Mouse (Mus musculus): ENCODE results near the gene Snf8.

Gene Snf8

GRCm38 (mm10) chr11:96020622-96021021 lies 14.1 kb upstream of the Snf8 start:
- in situ Hi-C loops (cut with MboI; ENCODE audit: low sequenced_read_pairs) = no loop called here

- in situ Hi-C loops (cut with MboI; ENCODE audit: low sequenced_read_pairs) = no loop called here
These were observed 6.6 kb upstream of the Snf8 start for GRCm38 (mm10) chr11:96028130-96028529.

DNA sequence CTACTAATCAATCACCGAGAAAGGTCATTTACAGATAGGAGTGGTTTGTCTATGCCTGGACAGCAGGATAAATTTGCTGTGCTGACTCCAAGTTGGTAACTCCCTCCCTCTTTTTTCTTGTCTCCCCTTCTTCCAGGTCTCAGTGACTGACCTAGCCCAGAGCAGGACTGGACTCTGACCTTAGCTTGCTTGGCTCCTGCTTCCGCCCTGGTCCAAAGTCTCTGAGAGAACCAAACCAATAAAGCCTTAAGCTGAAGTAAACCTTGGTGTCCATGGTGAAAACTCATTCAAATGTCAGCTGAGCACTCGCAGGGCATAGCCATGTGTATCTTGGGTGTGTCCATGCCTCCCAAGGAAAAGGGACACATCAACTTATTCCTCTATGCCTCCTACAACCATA lies 4.1 kb upstream of the Snf8 start:
- in situ Hi-C loops (cut with MboI; ENCODE audit: low sequenced_read_pairs) = no loop called here

GRCm38 (mm10) chr11:96031701-96032100 lies 3.0 kb upstream of the Snf8 start:
- in situ Hi-C loops (cut with MboI; ENCODE audit: low sequenced_read_pairs) = no loop called here

GRCm38 (mm10) chr11:96033264-96033663 lies 1.4 kb upstream of the Snf8 start:
- in situ Hi-C loops (cut with MboI; ENCODE audit: low sequenced_read_pairs) = no loop called here

DNA sequence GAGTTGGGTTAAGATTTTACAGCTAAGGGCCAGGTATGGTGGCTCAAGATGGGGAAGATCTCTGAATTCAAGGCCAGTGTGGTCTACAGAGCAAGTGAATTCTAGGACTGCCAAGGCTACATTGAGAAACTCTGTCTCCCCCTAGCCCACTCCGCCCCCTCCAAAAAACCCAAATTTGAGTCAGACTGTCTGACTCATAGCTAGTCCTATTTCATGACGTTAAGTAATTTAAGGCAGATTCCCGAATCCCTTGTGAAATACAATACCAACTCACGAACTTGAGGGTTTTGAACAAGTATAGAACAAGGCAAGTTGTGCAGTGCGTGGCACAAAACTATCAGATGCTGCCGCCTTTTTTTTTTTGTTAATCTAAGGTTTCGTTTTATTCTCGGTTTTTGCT lies 569 bp upstream of the Snf8 start:
- in situ Hi-C loops (cut with MboI; ENCODE audit: low sequenced_read_pairs) = no loop called here

DNA sequence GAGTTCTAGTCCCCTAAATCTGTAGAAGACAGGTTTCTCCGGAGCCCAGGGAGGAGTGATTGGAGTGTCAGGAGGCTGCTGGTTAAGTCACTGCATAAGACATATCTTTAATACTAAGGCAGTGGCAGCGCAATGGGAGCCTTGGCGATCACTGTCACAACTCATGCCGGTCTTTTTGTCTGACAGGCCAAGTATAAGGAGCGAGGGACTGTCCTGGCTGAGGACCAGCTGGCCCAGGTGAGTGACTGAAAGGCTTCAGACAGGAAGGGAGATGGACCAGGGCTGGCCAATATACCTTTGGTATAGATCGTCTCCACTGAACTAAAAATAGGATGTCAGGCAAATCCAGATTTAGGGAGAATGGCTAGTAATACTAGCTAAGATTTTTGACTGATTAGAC lies 448 bp downstream of the Snf8 start:
- in situ Hi-C loops (cut with MboI; ENCODE audit: low sequenced_read_pairs) = no loop called here

DNA sequence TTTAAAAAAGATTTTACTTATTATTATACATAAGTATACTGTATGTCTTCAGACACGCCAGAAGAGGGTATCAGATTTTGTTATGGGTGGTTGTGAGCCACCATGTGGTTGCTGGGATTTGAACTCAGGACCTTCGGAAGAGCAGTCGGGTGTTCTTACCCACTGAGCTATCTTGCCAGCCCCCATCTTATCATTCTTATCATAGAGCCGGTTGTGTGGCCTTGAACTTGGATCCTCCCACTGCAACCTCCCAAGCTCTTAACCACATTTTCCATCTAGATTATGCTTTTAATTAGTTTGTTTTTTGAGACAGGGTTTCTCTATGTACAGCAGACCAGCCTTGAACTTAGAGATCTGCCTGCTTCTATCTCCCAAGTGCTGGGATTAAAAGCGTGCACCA lies 2.8 kb downstream of the Snf8 start:
- in situ Hi-C loops (cut with MboI; ENCODE audit: low sequenced_read_pairs) = no loop called here

- in situ Hi-C loops (cut with MboI; ENCODE audit: low sequenced_read_pairs) = no loop called here
These were observed 3.9 kb downstream of the Snf8 start for GRCm38 (mm10) chr11:96038560-96038959.

DNA sequence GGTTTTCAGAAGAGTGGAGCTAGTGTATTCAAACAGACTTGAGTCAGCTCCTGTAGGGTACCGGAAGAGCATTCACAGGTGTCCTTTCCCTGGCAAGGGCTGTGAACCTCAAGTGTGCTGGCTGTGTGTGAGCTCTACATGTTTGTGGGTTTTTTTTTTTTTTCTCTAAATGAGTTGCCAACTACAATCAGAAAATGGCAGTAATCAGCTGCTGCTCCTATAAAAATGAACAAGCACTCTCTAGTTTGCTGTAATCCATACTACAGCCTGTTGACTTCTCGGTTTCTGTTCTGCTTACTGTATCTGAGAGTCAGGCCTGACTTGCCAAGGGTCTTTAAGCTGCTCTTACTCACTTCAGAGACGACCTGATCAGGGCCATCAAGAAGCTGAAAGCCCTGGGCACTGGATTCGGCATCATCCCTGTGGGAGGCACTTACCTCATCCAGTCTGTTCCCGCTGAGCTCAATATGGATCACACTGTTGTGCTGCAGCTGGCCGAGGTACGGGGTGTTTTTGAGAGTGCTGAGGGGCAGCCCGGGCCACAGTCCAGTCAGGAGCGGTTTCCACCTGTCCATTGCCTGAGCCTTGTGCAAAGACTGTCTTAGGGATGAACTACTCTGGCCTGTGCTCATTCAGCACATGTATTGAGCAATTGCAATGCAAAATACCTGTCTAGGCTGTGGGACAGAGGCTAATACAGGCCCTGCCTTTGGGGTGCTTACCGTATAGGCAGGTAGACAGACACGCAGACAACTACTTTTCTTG lies 10.3 kb downstream of the Snf8 start:
- in situ Hi-C loops (cut with MboI; ENCODE audit: low sequenced_read_pairs) = no loop called here

GRCm38 (mm10) chr11:96046028-96046427 lies 11.3 kb downstream of the Snf8 start:
- in situ Hi-C loops (cut with MboI; ENCODE audit: low sequenced_read_pairs) = no loop called here

DNA sequence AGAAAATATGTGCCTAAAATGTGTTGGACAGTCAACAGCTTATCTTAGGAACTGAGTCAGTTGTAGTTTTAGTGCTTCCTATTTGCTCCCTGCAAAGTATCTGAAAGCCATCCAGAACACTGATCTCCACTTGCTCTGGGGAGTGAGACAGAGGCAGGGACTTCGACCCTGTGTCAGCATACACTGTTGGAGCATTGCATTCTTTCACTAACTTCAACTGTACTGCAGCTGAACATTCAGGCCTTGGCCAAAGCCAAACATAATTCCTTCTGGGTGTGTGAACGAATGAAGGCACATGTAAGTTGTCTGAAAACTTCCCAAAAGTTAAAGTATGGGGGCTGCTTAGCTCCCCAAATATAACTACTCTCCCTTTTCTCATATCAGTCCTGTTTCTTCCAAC lies 12.1 kb downstream of the Snf8 start:
- in situ Hi-C loops (cut with MboI; ENCODE audit: low sequenced_read_pairs) = no loop called here

DNA sequence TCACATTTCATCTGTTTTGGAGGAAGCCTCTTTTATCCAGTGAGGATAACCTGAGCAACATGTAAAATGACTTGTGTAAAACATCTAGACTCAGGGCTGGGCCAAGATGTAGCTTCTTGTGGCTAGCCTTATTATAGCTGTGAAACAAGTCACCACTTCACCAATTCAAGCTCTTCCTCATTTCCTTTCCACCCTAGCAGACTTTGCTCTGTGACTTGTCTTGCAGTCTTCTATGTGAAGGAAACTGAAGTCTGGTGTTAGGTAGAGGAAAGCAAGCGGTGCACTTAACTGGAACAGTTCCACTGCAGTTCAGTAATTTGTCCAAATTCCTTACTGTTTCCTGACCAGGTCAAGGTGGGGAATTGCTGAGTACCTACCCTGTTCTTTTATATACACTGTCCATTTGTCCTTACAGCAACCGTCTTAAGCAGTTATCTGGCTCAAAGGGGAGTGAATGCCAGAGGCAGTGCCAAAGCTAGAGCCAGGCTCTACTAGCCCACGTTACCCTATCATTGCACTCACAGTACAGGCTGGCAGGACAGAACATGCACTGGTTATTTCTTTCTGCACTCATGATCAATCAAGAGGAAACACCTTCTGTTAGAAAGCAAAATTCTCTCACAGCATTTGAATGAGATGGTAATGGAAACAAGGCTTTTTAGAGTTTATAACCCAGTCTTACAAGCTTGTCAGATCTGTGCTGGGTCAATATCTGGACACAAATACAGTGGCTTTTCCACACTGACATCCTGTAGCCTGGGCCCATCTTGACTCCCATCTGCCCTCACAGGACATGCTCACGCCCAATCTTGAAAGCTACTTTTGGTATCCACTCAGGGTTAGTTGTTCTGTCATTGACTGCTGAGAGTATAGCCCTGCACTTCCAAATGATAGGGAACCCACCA lies 13.0 kb downstream of the Snf8 start:
- in situ Hi-C loops (cut with MboI; ENCODE audit: low sequenced_read_pairs) = no loop called here

- in situ Hi-C loops (cut with MboI; ENCODE audit: low sequenced_read_pairs) = no loop called here
These were observed 15.3 kb downstream of the Snf8 start for GRCm38 (mm10) chr11:96049939-96050338.

DNA sequence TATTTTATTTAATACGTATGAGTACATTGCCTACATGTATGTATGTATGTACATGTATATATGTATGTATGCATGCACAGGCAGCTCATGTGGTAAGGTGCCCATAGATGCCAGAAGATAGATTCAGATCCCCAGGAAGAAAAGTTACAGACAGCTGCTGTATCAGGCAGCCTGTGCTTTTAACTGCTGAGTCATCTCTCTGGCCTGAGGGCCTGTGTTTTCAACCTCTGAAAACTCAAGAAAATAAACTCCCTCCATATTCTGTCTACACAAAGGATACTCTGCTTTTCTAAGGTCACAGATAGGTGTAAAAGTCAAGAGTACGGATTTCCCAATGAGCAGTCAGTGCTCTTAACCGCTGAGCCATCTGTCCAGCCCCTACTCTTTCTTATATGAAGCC lies 16.2 kb downstream of the Snf8 start:
- in situ Hi-C loops (cut with MboI; ENCODE audit: low sequenced_read_pairs) = no loop called here

- in situ Hi-C loops (cut with MboI; ENCODE audit: low sequenced_read_pairs) = no loop called here
These were observed 23.6 kb downstream of the Snf8 start for GRCm38 (mm10) chr11:96058309-96058708.

GRCm38 (mm10) chr11:96064521-96065214 lies 30.0 kb downstream of the Snf8 start:
- in situ Hi-C loops (cut with MboI; ENCODE audit: low sequenced_read_pairs) = no loop called here

- in situ Hi-C loops (cut with MboI; ENCODE audit: low sequenced_read_pairs) = no loop called here
These were observed 30.7 kb downstream of the Snf8 start, which contains the start of gene Ube2z for GRCm38 (mm10) chr11:96065215-96065911. Gene Ube2z, minus strand, starts transcription at chr11:96065388.

DNA sequence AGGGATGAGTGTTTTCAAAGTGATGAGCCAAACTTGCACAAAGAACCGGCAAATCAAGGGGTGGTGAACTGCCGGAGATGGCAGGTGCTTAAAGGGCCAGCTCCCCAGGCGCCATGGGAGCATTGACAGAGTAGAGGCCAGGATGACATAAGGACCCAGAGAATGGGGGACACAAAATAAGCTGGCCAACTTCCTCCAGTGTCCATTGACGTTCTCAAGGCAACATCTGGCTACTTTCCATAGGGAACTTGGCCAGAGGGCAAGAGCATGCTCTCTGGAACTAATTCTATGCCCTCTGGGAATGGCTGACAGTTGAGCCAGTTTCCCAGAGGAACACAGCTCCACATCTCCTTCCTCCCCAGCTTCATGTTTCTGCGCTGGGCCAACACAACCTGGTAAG lies 33.5 kb downstream of the Snf8 start:
- in situ Hi-C loops (cut with MboI; ENCODE audit: low sequenced_read_pairs) = no loop called here

DNA sequence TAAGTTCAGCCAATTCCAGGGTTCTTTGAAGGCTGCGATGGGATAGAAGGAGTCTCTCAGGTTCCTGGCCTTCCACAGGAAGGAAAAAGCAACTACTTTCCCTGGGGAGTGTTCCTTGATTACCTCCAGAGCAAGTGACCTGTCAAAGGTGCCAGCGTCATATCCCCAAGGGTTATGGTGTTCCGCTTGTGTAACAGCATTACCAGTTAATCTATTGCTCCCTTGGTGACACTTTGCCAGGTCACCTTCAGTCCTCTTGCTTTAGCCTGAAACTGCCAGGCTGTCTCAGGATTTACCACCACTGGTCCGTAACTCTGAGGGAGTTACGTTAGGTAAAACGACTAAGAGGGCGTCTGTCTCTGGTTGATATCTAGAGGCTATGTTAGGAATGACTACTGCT lies 35.7 kb downstream of the Snf8 start:
- in situ Hi-C loops (cut with MboI; ENCODE audit: low sequenced_read_pairs) = no loop called here

GRCm38 (mm10) chr11:96071013-96071412 lies 36.3 kb downstream of the Snf8 start:
- in situ Hi-C loops (cut with MboI; ENCODE audit: low sequenced_read_pairs) = no loop called here

All from CH12F3 (cell line).